Mouse (Mus musculus) bone marrow macrophage, adult 2 months (primary cell): ENCODE measurements around the gene Wdr44.

ENCODE experiments used
- CTCF ChIP-seq: IDR thresholded peaks from 2 replicates; pipeline ENCODE4 v1.5.1; 2012; ENCODE audit warnings: low read depth, mild to moderate bottlenecking, low read length, moderate library complexity
- POLR2A ChIP-seq: IDR thresholded peaks from 2 replicates; pipeline ENCODE4 v1.6.1; 2012; ENCODE audit warnings: mild to moderate bottlenecking, low read depth, low read length, borderline replicate concordance

- no peak for TF ChIP-seq CTCF
- TF ChIP-seq POLR2A = no peak
These were observed 522 bp upstream of the Wdr44 start for GRCm38 (mm10) chrX:23692336-23692721.
